Comparison of ENCODE assay signal across 8 mouse cellular contexts in the genomic region with DNA sequence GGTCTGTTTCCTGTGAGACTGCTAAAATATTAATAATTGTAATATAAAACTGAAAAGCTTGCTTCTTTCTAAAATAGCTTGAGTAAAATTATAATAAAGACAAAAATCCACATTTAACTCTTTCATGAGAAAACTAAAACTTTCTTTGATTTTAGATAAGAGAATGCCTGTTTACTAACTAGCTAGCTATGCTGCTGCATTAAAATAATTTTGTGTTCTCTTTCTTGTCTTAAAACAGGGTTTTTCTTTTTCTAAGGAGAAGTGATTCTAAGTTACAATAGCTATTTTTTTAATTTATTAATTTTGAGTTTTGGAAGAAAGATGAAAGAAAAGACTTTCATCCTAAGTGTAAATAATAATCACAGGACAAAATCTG.
A peak's percentile ranks its signal among the peaks of the same experiment; 100 is the strongest.
DNase-seq lines count a peak whose midpoint lies in the region; ATAC-seq and TF ChIP-seq lines count a peak whose summit lies in the region.

No protein-coding gene starts in this region.

- peak overlapping the region; percentile 99 for H3K27ac ChIP-seq in kidney, postnatal 0 days
- H3K27ac ChIP-seq in embryonic facial prominence, embryonic 11.5 days (replicated peaks; ENCODE audit: low read depth, low read length), result peak overlapping the region; percentile 94
- peak overlapping the region; percentile 98 for H3K27ac ChIP-seq in intestine, embryonic 14.5 days (ENCODE audit: low read depth)
- peak overlapping the region; percentile 100; the same call in 1 of the 2 replicates for H3K27ac ChIP-seq in midbrain, postnatal 0 days (ENCODE audit: low read depth, low read length)

- peaks cover 7% of the 10 kb centered on the region; the same call in 1 of the 2 replicates for H3K4me1 ChIP-seq in kidney, postnatal 0 days (replicated peaks; ENCODE audit: insufficient read depth, low read length)
- H3K4me1 ChIP-seq in embryonic facial prominence, embryonic 11.5 days (ENCODE audit: control insufficient read depth, insufficient read depth, low read length), result no peaks in the 10 kb centered on the region
- peaks cover 17% of the 10 kb centered on the region for H3K4me1 ChIP-seq in intestine, embryonic 14.5 days (replicated peaks; ENCODE audit: control insufficient read depth, insufficient read depth, low read length)
- peaks cover 10% of the 10 kb centered on the region for H3K4me1 ChIP-seq in midbrain, postnatal 0 days (ENCODE audit: insufficient read depth, low read length)

- peak overlapping the region; percentile 68 for H3K4me2 ChIP-seq in kidney, postnatal 0 days (ENCODE audit: low read length)
- peak overlapping the region; percentile 64 for H3K4me2 ChIP-seq in embryonic facial prominence, embryonic 11.5 days (ENCODE audit: low read depth, low read length)
- peak overlapping the region; percentile 80 for H3K4me2 ChIP-seq in intestine, embryonic 14.5 days (ENCODE audit: low read length)
- H3K4me2 ChIP-seq in midbrain, postnatal 0 days (ENCODE audit: low read depth, low read length, poor library complexity, severe bottlenecking), result peak overlapping the region; percentile 62

- no peak for ATAC-seq in kidney, postnatal 0 days (replicated peaks; ENCODE audit: low FRiP score, low read depth)
- ATAC-seq in embryonic facial prominence, embryonic 11.5 days (replicated peaks; ENCODE audit: insufficient number of reproducible peaks, low FRiP score, low TSS enrichment, low read depth), result no peak
- no peak for ATAC-seq in intestine, embryonic 14.5 days (replicated peaks; ENCODE audit: low FRiP score, low TSS enrichment, low read depth)
- ATAC-seq in midbrain, postnatal 0 days (ENCODE audit: low FRiP score), result no peak

- no peaks in the 10 kb centered on the region for H3K36me3 ChIP-seq in kidney, postnatal 0 days (ENCODE audit: insufficient read depth, low read length)
- no peaks in the 10 kb centered on the region for H3K36me3 ChIP-seq in embryonic facial prominence, embryonic 11.5 days (replicated peaks; ENCODE audit: control insufficient read depth, insufficient read depth, low read depth, low read length)
- H3K36me3 ChIP-seq in intestine, embryonic 14.5 days (ENCODE audit: control insufficient read depth, insufficient read depth, low read length), result peaks cover 5% of the 10 kb centered on the region; the same call in 1 of the 2 replicates
- no peaks in the 10 kb centered on the region for H3K36me3 ChIP-seq in midbrain, postnatal 0 days (ENCODE audit: insufficient read depth, low read length)

- H3K4me3 ChIP-seq in kidney, postnatal 0 days (replicated peaks; ENCODE audit: low read depth, low read length), result peak overlapping the region; percentile 54
- H3K4me3 ChIP-seq in embryonic facial prominence, embryonic 11.5 days (ENCODE audit: low read depth, low read length), result peak overlapping the region; percentile 49
- peak overlapping the region; percentile 63 for H3K4me3 ChIP-seq in intestine, embryonic 14.5 days (ENCODE audit: low read depth, low read length)
- H3K4me3 ChIP-seq in midbrain, postnatal 0 days (ENCODE audit: low read depth, low read length), result peak overlapping the region; percentile 59

- DNase-seq in kidney, postnatal 0 days (ENCODE audit: low spot score), result peak; percentile 29
- DNase-seq in kidney, adult 8-10 months, result no peak
- no peak for DNase-seq in embryonic facial prominence, embryonic 11.5 days (ENCODE audit: low spot score)
- DNase-seq in intestine, embryonic 14.5 days (ENCODE audit: low spot score), result no peak
- no peak for DNase-seq in midbrain, postnatal 0 days (ENCODE audit: low spot score)
- DNase-seq in urinary bladder, adult 2 months (ENCODE audit: low spot score), result no peak
- DNase-seq in left cerebral cortex, postnatal 4 days, result no peak
- DNase-seq in kidney, postnatal 25 days, result no peak

- H3K27me3 ChIP-seq in kidney, postnatal 0 days (ENCODE audit: insufficient read depth, low read length), result no peaks in the 10 kb centered on the region
- H3K27me3 ChIP-seq in embryonic facial prominence, embryonic 11.5 days (ENCODE audit: control insufficient read depth, insufficient read depth, low read length), result no peaks in the 10 kb centered on the region
- no peaks in the 10 kb centered on the region for H3K27me3 ChIP-seq in intestine, embryonic 14.5 days (replicated peaks; ENCODE audit: control insufficient read depth, insufficient read depth, low read length)
- H3K27me3 ChIP-seq in midbrain, postnatal 0 days (ENCODE audit: insufficient read depth, low read length), result no peaks in the 10 kb centered on the region

- H3K9ac ChIP-seq in kidney, postnatal 0 days (ENCODE audit: low read depth, low read length), result peak overlapping the region; percentile 73
- H3K9ac ChIP-seq in embryonic facial prominence, embryonic 11.5 days (replicated peaks; ENCODE audit: low read length), result peak overlapping the region; percentile 81
- peak overlapping the region; percentile 72 for H3K9ac ChIP-seq in intestine, embryonic 14.5 days (ENCODE audit: low read length)
- peak overlapping the region; percentile 81 for H3K9ac ChIP-seq in midbrain, postnatal 0 days (replicated peaks; ENCODE audit: low read length, poor library complexity, severe bottlenecking)

- no peaks in the 10 kb centered on the region for H3K9me3 ChIP-seq in kidney, postnatal 0 days (replicated peaks; ENCODE audit: low read length)
- no peaks in the 10 kb centered on the region for H3K9me3 ChIP-seq in embryonic facial prominence, embryonic 11.5 days (replicated peaks; ENCODE audit: control insufficient read depth, low read length)
- no peaks in the 10 kb centered on the region for H3K9me3 ChIP-seq in intestine, embryonic 14.5 days (ENCODE audit: control insufficient read depth, low read length)
- H3K9me3 ChIP-seq in midbrain, postnatal 0 days (ENCODE audit: low read length), result no peaks in the 10 kb centered on the region

- TF ChIP-seq CTCF in kidney, postnatal 0 days (IDR thresholded peaks at IDR 0.05; ENCODE audit: low read depth), result no peak
- TF ChIP-seq CTCF in midbrain, postnatal 0 days (IDR thresholded peaks at IDR 0.05), result no peak

- intact Hi-C loops in left cerebral cortex, postnatal 4 days (cut with DNase I), result loop anchor here (2.0 to 10.0 kb wide), 2 partner anchors 51 to 127 kb away; a partner anchor contains a TSS
